Mouse (Mus musculus) left cerebral cortex, postnatal 14 days (tissue): Measurements from ENCODE around the gene Cep350. TPM values are rescaled to one million over a fixed set of nuclear protein-coding genes. Genes with fewer than 3 reads are reported as not detected.
"Not testable (repeated sequence)": the region's sequence is repeated elsewhere in the genome, so short reads cannot be mapped to it uniquely, and the experiment has no call there.

Source experiments
- DNase-seq, 2 experiments: peaks; one replicate each; pipeline ENCODE4 v3.0.0; 2021 to 2022; ENCODE audit warnings: low spot score in 2 of 2, mixed read lengths in 1 of 2
- intact Hi-C: fragments of 180-260 bp; cut with DNase I; formaldehyde crosslinking; loops from one replicate; pipeline ENCODE4 v1.15.1; 2025
- total RNA-seq, 2 experiments: library from RNA; stranded (reverse); gene quantifications; 2 replicates each; pipeline ENCODE4 v1.2.3; 2021

Gene Cep350
- total RNA-seq, 2 experiments from 2014 or later = 36.5 to 39.5 TPM

- intact Hi-C loops = no loop called here
- no peak for DNase-seq
These were observed 69.5 kb downstream of the Cep350 start for GRCm38 (mm10) chr1:155903561-155903960.

- DNase-seq = no peak
- intact Hi-C loops = no loop called here
These were observed 71.7 kb downstream of the Cep350 start for GRCm38 (mm10) chr1:155901348-155901747.

GRCm38 (mm10) chr1:155894382-155894781 is 78.7 kb downstream of the Cep350 start:
- no peak for DNase-seq
- intact Hi-C loops = no loop called here

- DNase-seq = no peak
- intact Hi-C loops = no loop called here
These were observed 86.2 kb downstream of the Cep350 start for GRCm38 (mm10) chr1:155886846-155887245.

GRCm38 (mm10) chr1:155882646-155883231 is 90.3 kb downstream of the Cep350 start:
- intact Hi-C loops, DNase-seq: not testable (repeated sequence)

- no peak for DNase-seq
- intact Hi-C loops = no loop called here
These were observed 93.5 kb downstream of the Cep350 start for GRCm38 (mm10) chr1:155879596-155879995.

- DNase-seq = peak in 1 of 2 experiments; percentile 4
- intact Hi-C loops = no loop called here
These were observed 110.1 kb downstream of the Cep350 start for GRCm38 (mm10) chr1:155862967-155863366.

- intact Hi-C loops = no loop called here
- DNase-seq = peak in 1 of 2 experiments; percentile 18
These were observed 117.9 kb downstream of the Cep350 start for GRCm38 (mm10) chr1:155854926-155855702.

GRCm38 (mm10) chr1:155853009-155853408 is 120.0 kb downstream of the Cep350 start:
- DNase-seq = no peak
- intact Hi-C loops = no loop called here

GRCm38 (mm10) chr1:155844235-155844634 is 128.8 kb downstream of the Cep350 start:
- intact Hi-C loops = no loop called here
- no peak for DNase-seq

- DNase-seq = no peak
- intact Hi-C loops = no loop called here
These were observed 129.5 kb downstream of the Cep350 start for GRCm38 (mm10) chr1:155843538-155843937.

- no peak for DNase-seq
- intact Hi-C loops = no loop called here
These were observed 137.4 kb downstream of the Cep350 start for GRCm38 (mm10) chr1:155835667-155836066.

GRCm38 (mm10) chr1:155833610-155834009 is 139.4 kb downstream of the Cep350 start:
- intact Hi-C loops = no loop called here
- no peak for DNase-seq

GRCm38 (mm10) chr1:155831958-155832357 is 141.1 kb downstream of the Cep350 start:
- intact Hi-C loops = no loop called here
- no peak for DNase-seq

GRCm38 (mm10) chr1:155830861-155831260 is 142.2 kb downstream of the Cep350 start:
- no peak for DNase-seq
- intact Hi-C loops = no loop called here

GRCm38 (mm10) chr1:155827703-155828295 is 145.3 kb downstream of the Cep350 start:
- no peak for DNase-seq
- intact Hi-C loops = no loop called here

GRCm38 (mm10) chr1:155826803-155827395 is 146.2 kb downstream of the Cep350 start:
- intact Hi-C loops = no loop called here
- no peak for DNase-seq

- DNase-seq = no peak
- intact Hi-C loops = no loop called here
These were observed 146.9 kb downstream of the Cep350 start for GRCm38 (mm10) chr1:155825940-155826716.

- no peak for DNase-seq
- intact Hi-C loops = no loop called here
These were observed 152.4 kb downstream of the Cep350 start for GRCm38 (mm10) chr1:155820646-155821045.

GRCm38 (mm10) chr1:155816167-155816566 is 156.9 kb downstream of the Cep350 start:
- intact Hi-C loops = no loop called here
- no peak for DNase-seq
